ENCODE assay signal across 22 mouse cellular contexts in genomic region chr1:82371636-82372428, GRCm38 (mm10). TPM values are rescaled to one million over a fixed set of nuclear protein-coding genes. Genes with fewer than 3 reads are reported as not detected.
A peak's percentile ranks its signal among the peaks of the same experiment; 100 is the strongest.
DNase-seq lines count a peak whose midpoint lies in the region; ATAC-seq and TF ChIP-seq lines count a peak whose summit lies in the region.
"Had no signal": no experiment of that assay in that cellular context is flagged by ENCODE, and none has a peak within 500 bp of the region (broad histone marks: within the 10 kb centered on the region; RNA-seq: fewer than 3 reads in every experiment).

No protein-coding gene starts in this region.

- H3K4me1 ChIP-seq in heart, postnatal 0 days (ENCODE audit: control insufficient read depth, insufficient read depth) = no peaks in the 10 kb centered on the region
- peaks cover 44% of the 10 kb centered on the region for H3K4me1 ChIP-seq in liver, embryonic 12.5 days
- peaks cover 5% of the 10 kb centered on the region; the same call in 1 of the 2 replicates for H3K4me1 ChIP-seq in liver, postnatal 0 days (ENCODE audit: insufficient read depth)
- H3K4me1 ChIP-seq in hindbrain, embryonic 16.5 days (ENCODE audit: control insufficient read depth, insufficient read depth, low read depth, low read length) = no peaks in the 10 kb centered on the region
- H3K4me1 ChIP-seq: forebrain, embryonic 12.5 days; neural tube, embryonic 12.5 days had no signal

- intact Hi-C loops in heart, postnatal 10 days (cut with DNase I) = no loop called here

- no peaks in the 10 kb centered on the region for H3K79me2 ChIP-seq in C2C12 (ENCODE audit: control insufficient read depth, insufficient read depth)
- no peaks in the 10 kb centered on the region for H3K79me2 ChIP-seq in myocyte (ENCODE audit: control insufficient read depth, insufficient read depth)

- no peak for TF ChIP-seq POLR2A in myocyte (IDR thresholded peaks at IDR 0.05; ENCODE audit: insufficient read length, low read depth)

- H3K27ac ChIP-seq in heart, postnatal 0 days (ENCODE audit: low read depth) = no peak overlapping the region
- peak overlapping the region; percentile 93; the same call in 1 of the 2 replicates for H3K27ac ChIP-seq in liver, embryonic 12.5 days
- H3K27ac ChIP-seq in liver, postnatal 0 days (ENCODE audit: low read depth) = no peak overlapping the region
- H3K27ac ChIP-seq in hindbrain, embryonic 16.5 days (ENCODE audit: low read depth, low read length) = no peak overlapping the region
- H3K27ac ChIP-seq: forebrain, embryonic 12.5 days; hindbrain, embryonic 14.5 days; limb, embryonic 12.5 days; midbrain, embryonic 13.5 days; neural tube, embryonic 12.5 days had no signal

- H3K4me2 ChIP-seq in heart, postnatal 0 days (ENCODE audit: low read depth, low read length) = no peak overlapping the region
- H3K4me2 ChIP-seq in liver, embryonic 12.5 days = no peak overlapping the region
- H3K4me2 ChIP-seq in liver, postnatal 0 days (ENCODE audit: low read depth, low read length) = no peak overlapping the region
- peak overlapping the region; percentile 0 for H3K4me2 ChIP-seq in myocyte (ENCODE audit: low read depth)
- H3K4me2 ChIP-seq in hindbrain, embryonic 16.5 days (ENCODE audit: low read length) = no peak overlapping the region
- H3K4me2 ChIP-seq: forebrain, embryonic 12.5 days; heart, embryonic 12.5 days; hindbrain, embryonic 14.5 days; limb, embryonic 12.5 days; midbrain, embryonic 13.5 days; neural tube, embryonic 12.5 days had no signal

- TF ChIP-seq EP300 in heart, postnatal 0 days (IDR thresholded peaks at IDR 0.05; ENCODE audit: low read depth) = no peak
- TF ChIP-seq EP300 in liver, postnatal 0 days (IDR thresholded peaks at IDR 0.05; ENCODE audit: low read depth) = no peak

- H3K4me3 ChIP-seq in heart, postnatal 0 days (ENCODE audit: low read depth, low read length) = no peak overlapping the region
- H3K4me3 ChIP-seq in liver, embryonic 12.5 days = no peak overlapping the region
- no peak overlapping the region for H3K4me3 ChIP-seq in liver, postnatal 0 days (ENCODE audit: low read depth, low read length)
- H3K4me3 ChIP-seq in C2C12 (ENCODE audit: insufficient read depth, poor library complexity, severe bottlenecking) (no peak overlapping the region), myocyte (no peak overlapping the region)
- H3K4me3 ChIP-seq in hindbrain, embryonic 16.5 days (ENCODE audit: low read length) = no peak overlapping the region
- H3K4me3 ChIP-seq: forebrain, embryonic 12.5 days; heart, embryonic 12.5 days; limb, embryonic 12.5 days; midbrain, embryonic 13.5 days; neural tube, embryonic 12.5 days had no signal

- H3K27me3 ChIP-seq in heart, postnatal 0 days (ENCODE audit: control insufficient read depth, insufficient read depth, low read length) = 0 out of 2 replicates have a peak, but pooled peaks cover 13% of the 10 kb centered on the region
- no peaks in the 10 kb centered on the region for H3K27me3 ChIP-seq in liver, embryonic 12.5 days (replicated peaks)
- H3K27me3 ChIP-seq in liver, postnatal 0 days (ENCODE audit: insufficient read depth, low read length) = no peaks in the 10 kb centered on the region
- H3K27me3 ChIP-seq in C2C12 (ENCODE audit: control insufficient read depth, insufficient read depth, insufficient read length) (no peaks in the 10 kb centered on the region), myocyte (ENCODE audit: control insufficient read depth, insufficient read depth, insufficient read length) (no peaks in the 10 kb centered on the region)
- H3K27me3 ChIP-seq in hindbrain, embryonic 16.5 days (replicated peaks; ENCODE audit: control insufficient read depth, insufficient read depth, low read length) = no peaks in the 10 kb centered on the region
- H3K27me3 ChIP-seq: CH12.LX; forebrain, embryonic 12.5 days; limb, embryonic 12.5 days; midbrain, embryonic 13.5 days; neural tube, embryonic 12.5 days had no signal

- ATAC-seq in heart, postnatal 0 days (ENCODE audit: insufficient read depth, low read depth) = no peak
- ATAC-seq in liver, embryonic 12.5 days = no peak
- ATAC-seq in liver, postnatal 0 days = no peak
- ATAC-seq in hindbrain, embryonic 16.5 days = no peak
- ATAC-seq: intestine, embryonic 16.5 days; midbrain, embryonic 13.5 days had no signal

- no peak overlapping the region for H3ac ChIP-seq in C2C12 (ENCODE audit: control insufficient read depth, insufficient read length, low read depth)
- H3ac ChIP-seq in myocyte (ENCODE audit: control insufficient read depth, insufficient read length) = no peak overlapping the region

- H3K36me3 ChIP-seq in heart, postnatal 0 days (replicated peaks; ENCODE audit: control insufficient read depth, insufficient read depth, low read length) = no peaks in the 10 kb centered on the region
- peaks cover 21% of the 10 kb centered on the region; the same call in 1 of the 2 replicates for H3K36me3 ChIP-seq in liver, embryonic 12.5 days
- peaks cover 2% of the 10 kb centered on the region; the same call in 1 of the 2 replicates for H3K36me3 ChIP-seq in liver, postnatal 0 days (replicated peaks; ENCODE audit: insufficient read depth, low read length)
- H3K36me3 ChIP-seq in C2C12 (ENCODE audit: control insufficient read depth, insufficient read depth) = peaks cover 16% of the 10 kb centered on the region
- peaks cover 24% of the 10 kb centered on the region for H3K36me3 ChIP-seq in myocyte (ENCODE audit: control insufficient read depth, insufficient read depth)
- H3K36me3 ChIP-seq in hindbrain, embryonic 16.5 days (ENCODE audit: control insufficient read depth, insufficient read depth, low read length) = no peaks in the 10 kb centered on the region
- H3K36me3 ChIP-seq: forebrain, embryonic 12.5 days; limb, embryonic 12.5 days; midbrain, embryonic 13.5 days; neural tube, embryonic 12.5 days had no signal

- no peaks in the 10 kb centered on the region for H3K9me3 ChIP-seq in heart, postnatal 0 days (replicated peaks; ENCODE audit: control insufficient read depth, low read length)
- no peaks in the 10 kb centered on the region for H3K9me3 ChIP-seq in liver, embryonic 12.5 days (replicated peaks)
- H3K9me3 ChIP-seq in liver, postnatal 0 days (ENCODE audit: low read length) = no peaks in the 10 kb centered on the region
- no peaks in the 10 kb centered on the region for H3K9me3 ChIP-seq in hindbrain, embryonic 16.5 days (ENCODE audit: control insufficient read depth, low read length)
- H3K9me3 ChIP-seq: forebrain, embryonic 12.5 days; G1E; heart, embryonic 12.5 days; limb, embryonic 12.5 days; midbrain, embryonic 13.5 days; neural tube, embryonic 12.5 days had no signal

- no peak overlapping the region for H3K9ac ChIP-seq in heart, postnatal 0 days (replicated peaks; ENCODE audit: low read depth, low read length)
- no peak overlapping the region for H3K9ac ChIP-seq in liver, embryonic 12.5 days
- no peak overlapping the region for H3K9ac ChIP-seq in liver, postnatal 0 days (replicated peaks)
- H3K9ac ChIP-seq in hindbrain, embryonic 16.5 days (ENCODE audit: low read depth, low read length) = no peak overlapping the region
- H3K9ac ChIP-seq: forebrain, embryonic 12.5 days; heart, embryonic 12.5 days; hindbrain, embryonic 14.5 days; limb, embryonic 12.5 days; midbrain, embryonic 13.5 days; neural tube, embryonic 12.5 days had no signal

- H3K79me3 ChIP-seq in C2C12 (ENCODE audit: low read depth) = no peaks in the 10 kb centered on the region

- DNase-seq in heart, postnatal 0 days (ENCODE audit: low spot score) = no peak
- DNase-seq in heart, postnatal 10 days = no peak
- no peak for DNase-seq in liver, postnatal 0 days
- DNase-seq: adrenal gland, postnatal 10 days; cerebellum, adult 18-20 months; cerebellum, postnatal 14 days; layer of hippocampus, postnatal 36 days; lung, postnatal 10 days; right cerebral cortex, postnatal 14 days had no signal

- peak; percentile 5; the same call in 1 of the 2 replicates for TF ChIP-seq CTCF in heart, postnatal 0 days (IDR thresholded peaks at IDR 0.05; ENCODE audit: low read depth)
- TF ChIP-seq CTCF in liver, postnatal 0 days (IDR thresholded peaks at IDR 0.05; ENCODE audit: low read depth) = no peak
- no peak for TF ChIP-seq CTCF in C2C12 (IDR thresholded peaks at IDR 0.05; ENCODE audit: control insufficient read depth, insufficient read depth, insufficient read length)

- 76% methylated on average over 5 of the region's 5 CpGs for WGBS in heart, postnatal 0 days
- 68% methylated on average over 5 of the region's 5 CpGs for WGBS in liver, embryonic 12.5 days (ENCODE audit: insufficient replicate concordance)
- 73% methylated on average over 5 of the region's 5 CpGs for WGBS in liver, postnatal 0 days (ENCODE audit: insufficient replicate concordance)
- 75% methylated on average over 5 of the region's 5 CpGs for WGBS in hindbrain, embryonic 16.5 days

TF ChIP-seq in C2C12, 6 proteins besides CTCF, POLR2A, EP300 and RAD21:
- TF ChIP-seq MYOD1 (IDR thresholded peaks at IDR 0.05; ENCODE audit: control insufficient read depth, insufficient read length, low read depth) (no peak), MYOG (IDR thresholded peaks at IDR 0.05; ENCODE audit: control insufficient read depth, extremely low read depth, insufficient read length) (no peak), MAX (IDR thresholded peaks at IDR 0.05) (peak; percentile 53), USF1 (IDR thresholded peaks at IDR 0.05; ENCODE audit: low read depth) (peak; percentile 55), CEBPB (IDR thresholded peaks at IDR 0.05; ENCODE audit: low read depth) (no peak), FOSL1 (IDR thresholded peaks at IDR 0.05; ENCODE audit: insufficient read depth, low read length, poor library complexity, severe bottlenecking) (no peak)

TF ChIP-seq in myocyte, 11 proteins besides CTCF, POLR2A, EP300 and RAD21 (continues in another document):
- TF ChIP-seq TCF3 (IDR thresholded peaks at IDR 0.05; ENCODE audit: insufficient read length, low read depth) (no peak), POLR2AphosphoS2 (IDR thresholded peaks at IDR 0.05; ENCODE audit: insufficient read length, low read depth) (no peak), REST (IDR thresholded peaks at IDR 0.05; ENCODE audit: insufficient read depth, insufficient read length) (no peak), MAX (IDR thresholded peaks at IDR 0.05; ENCODE audit: low read depth) (no peak), USF1 (IDR thresholded peaks at IDR 0.05; ENCODE audit: low read depth) (peak; percentile 49), SRF (IDR thresholded peaks at IDR 0.05; ENCODE audit: control insufficient read depth, insufficient read length, low read depth) (no peak), TCF12 (IDR thresholded peaks at IDR 0.05; ENCODE audit: insufficient read depth, poor library complexity, severe bottlenecking) (peak; percentile 26)

RNA-seq across cellular contexts. Expression of gene Rhbdd1, which starts 55.6 kb away (rescaled TPM):
- 10.7 and 13.2 TPM in 2 replicates for total RNA-seq in heart, postnatal 0 days (2014; rRNA removed; ENCODE audit: low replicate concordance)
- 5.5 and 6.6 TPM in 2 replicates for polyA plus RNA-seq in heart, postnatal 0 days (2015; fragmentation: Nextera tagmentation; extraction: Ambion mirVana)
- 10 to 100 TPM; 10.7 to 11.6 TPM for total RNA-seq in heart, postnatal 10 days (2021)
- polyA plus RNA-seq in liver, embryonic 12.5 days (2016; fragmentation: Nextera tagmentation; extraction: Ambion mirVana) = 11.8 and 13.3 TPM in 2 replicates
- 4.7 and 5.9 TPM in 2 replicates for polyA plus RNA-seq in liver, postnatal 0 days (2015; fragmentation: Nextera tagmentation; extraction: Ambion mirVana)
- 12.6 TPM for polyA plus RNA-seq in C2C12 (2012; fragmentation: generic; extraction: Trizol)
- polyA plus RNA-seq in myocyte (2012; fragmentation: generic; extraction: Trizol) = 43.3 TPM
- polyA plus RNA-seq in hindbrain, embryonic 16.5 days (2015; fragmentation: Nextera tagmentation; extraction: Ambion mirVana) = 3.8 and 4.5 TPM in 2 replicates
